Mouse (Mus musculus) limb, embryonic 14.5 days (tissue): ENCODE measurements around the gene Fam169b. TPM values are rescaled to one million over a fixed set of nuclear protein-coding genes. Genes with fewer than 3 reads are reported as not detected.

Experiments used
- ATAC-seq: fragments of 200-750 bp; cut with Nextera tagmentation; 2 replicates; pipeline ENCODE4 v1.8.0; 2017; ENCODE audit warnings: low read depth, moderate number of reproducible peaks, moderate TSS enrichment; ENCODE audit not compliant: low FRiP score
- DNase-seq: peaks from one replicate; pipeline ENCODE4 v3.0.0-alpha.2; 2015; ENCODE audit warnings: low spot score
- H3K27ac ChIP-seq: fragments of 300-500 bp; sonication (generic); replicated peaks from 2 replicates; pipeline ENCODE4 v1.5.1; 2014; ENCODE audit warnings: low read depth, mild to moderate bottlenecking, low read length, moderate library complexity, mixed read lengths
- H3K27me3 ChIP-seq: fragments of 300-500 bp; sonication (generic); 2 replicates; pipeline ENCODE4 v1.6.1; 2014; ENCODE audit warnings: low read length, mixed read lengths; ENCODE audit not compliant: control insufficient read depth, insufficient read depth
- H3K36me3 ChIP-seq: fragments of 300-500 bp; sonication (generic); 2 replicates; pipeline ENCODE4 v1.6.1; 2014; ENCODE audit warnings: mild to moderate bottlenecking, low read length, moderate library complexity, mixed read lengths; ENCODE audit not compliant: control insufficient read depth, insufficient read depth
- H3K4me1 ChIP-seq: fragments of 300-500 bp; sonication (generic); 2 replicates; pipeline ENCODE4 v1.6.1; 2014; ENCODE audit warnings: antibody characterized with exemption, low read length, mixed read lengths; ENCODE audit not compliant: control insufficient read depth, insufficient read depth
- H3K4me2 ChIP-seq: fragments of 300-500 bp; sonication (generic); replicated peaks from 2 replicates; pipeline ENCODE4 v1.6.1; 2014; ENCODE audit warnings: low read depth, mild to moderate bottlenecking, low read length, moderate library complexity; ENCODE audit not compliant: severe bottlenecking
- H3K4me3 ChIP-seq: fragments of 300-500 bp; sonication (generic); replicated peaks from 2 replicates; pipeline ENCODE4 v1.5.1; 2014; ENCODE audit warnings: low read length
- H3K9ac ChIP-seq: fragments of 300-500 bp; sonication (generic); 2 replicates; pipeline ENCODE4 v1.6.1; 2014; ENCODE audit warnings: mild to moderate bottlenecking, low read depth, low read length, moderate library complexity; ENCODE audit not compliant: severe bottlenecking
- H3K9me3 ChIP-seq: fragments of 300-500 bp; sonication (generic); 2 replicates; pipeline ENCODE4 v1.6.1; 2016; ENCODE audit warnings: low read length; ENCODE audit not compliant: control insufficient read depth
- POLR2A ChIP-seq: fragments of 200-500 bp; IDR thresholded peaks from 2 replicates; pipeline ENCODE4 v1.8.0; 2012; ENCODE audit warnings: inconsistent platforms, mild to moderate bottlenecking, moderate library complexity, borderline replicate concordance; ENCODE audit not compliant: insufficient read depth, insufficient read length; ENCODE audit errors: extremely low read depth
- WGBS: fragments of 180-500 bp; shearing (Covaris S2); extraction: QIAGEN DNeasy Blood & Tissue Kit; methylation state at CpG from one replicate; pipeline ENCODE4 v1.1.7; 2014; 5-methylcytosine and 5-hydroxymethylcytosine counted together
- polyA plus RNA-seq, 2 experiments: library from polyadenylated mRNA; depleted of rRNA in 1 of 2; stranded (reverse) in 1 of 2; unstranded in 1 of 2; fragments of >200 nt; fragmentation: Nextera tagmentation in 1 of 2; extraction: Ambion mirVana in 1 of 2; gene quantifications; 2 replicates each; pipeline versions ENCODE4 v1.2.1 to v1.2.3; 2012 to 2014

The Fam169b gene
- polyA plus RNA-seq, 2 experiments: 1.0 to 1.9 TPM

DNA sequence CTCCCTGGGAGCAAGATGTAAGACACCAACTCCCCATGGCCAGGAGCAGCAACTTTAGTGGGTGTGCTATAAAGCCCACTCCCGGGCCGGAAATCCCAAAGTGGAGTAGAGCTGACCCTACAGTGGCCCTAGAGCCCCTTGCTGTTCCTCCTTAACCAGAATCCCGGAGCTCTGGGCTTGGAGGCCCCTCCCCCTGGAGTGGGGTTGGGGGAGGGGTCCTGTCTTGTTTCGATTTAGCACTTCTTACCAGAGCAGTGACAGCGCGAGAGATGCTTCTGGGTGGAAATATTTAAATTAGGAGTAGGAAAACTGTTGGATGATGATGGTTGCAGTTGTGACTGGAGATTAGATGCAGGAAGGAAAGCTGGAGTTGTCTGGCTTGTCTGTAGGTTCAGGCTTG is 45.1 kb upstream of the Fam169b start:
- Histone ChIP-seq H3K27me3 (no peaks in the 10 kb centered on the region), H3K9me3 (no peaks in the 10 kb centered on the region), H3K36me3 (peaks cover 73% of the 10 kb centered on the region), H3K27ac (no peak overlapping the region), H3K9ac (no peak overlapping the region), H3K4me1 (peaks cover 12% of the 10 kb centered on the region; the same call in 1 of the 2 replicates), H3K4me2 (no peak overlapping the region), H3K4me3 (no peak overlapping the region)
- DNase-seq (no peak), ATAC-seq (no peak)
- TF ChIP-seq POLR2A: no peak
- 45% methylated on average over 6 of the region's 6 CpGs for WGBS

DNA sequence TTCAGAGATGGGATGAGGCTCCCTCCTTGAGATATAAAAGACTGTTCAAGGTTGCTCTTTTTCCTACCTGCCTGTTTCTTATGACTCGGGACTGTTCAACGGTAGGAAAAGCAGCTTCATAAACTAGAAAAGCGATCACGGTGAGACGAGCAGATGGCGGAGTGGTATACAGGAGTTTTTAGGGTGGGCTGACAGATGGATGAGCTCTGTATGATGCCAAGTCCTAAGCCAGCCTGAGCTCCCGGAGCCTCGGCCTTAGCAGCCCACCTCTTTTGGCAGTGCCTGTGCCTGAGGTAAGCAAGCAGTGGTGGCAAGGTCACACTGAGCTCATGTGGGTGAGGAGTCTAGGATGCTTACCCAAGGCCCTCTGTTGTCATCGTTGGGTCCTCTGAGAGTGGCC is 42.8 kb upstream of the Fam169b start:
- DNase-seq: no peak
- Histone ChIP-seq H3K4me2 (no peak overlapping the region), H3K27ac (no peak overlapping the region), H3K4me3 (no peak overlapping the region), H3K9ac (no peak overlapping the region), H3K4me1 (peaks cover 9% of the 10 kb centered on the region), H3K36me3 (peaks cover 54% of the 10 kb centered on the region), H3K27me3 (no peaks in the 10 kb centered on the region), H3K9me3 (no peaks in the 10 kb centered on the region)
- no peak for ATAC-seq
- TF ChIP-seq POLR2A: no peak
- 93% methylated on average over 9 of the region's 9 CpGs for WGBS

DNA sequence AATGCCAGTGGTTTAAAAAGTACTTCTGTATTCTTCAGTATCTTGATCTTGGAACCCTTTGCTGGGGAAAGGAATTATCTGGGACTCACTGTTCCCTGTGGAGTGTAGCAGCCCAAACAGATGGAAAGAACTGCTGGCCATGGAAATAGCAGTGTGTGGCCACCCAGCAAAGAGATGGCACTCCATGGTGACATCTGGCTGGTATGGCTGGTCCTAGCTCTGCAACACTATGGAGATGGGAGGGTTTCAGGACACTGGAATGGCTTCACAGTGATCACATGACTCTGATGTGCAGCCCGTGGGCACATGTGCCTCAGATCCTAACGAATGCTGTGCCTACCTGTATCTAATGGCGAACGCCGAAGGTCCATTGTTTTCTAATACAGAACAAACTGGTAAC is 41.1 kb upstream of the Fam169b start:
- no peak for TF ChIP-seq POLR2A
- no peak overlapping the region for H3K27ac ChIP-seq
- H3K4me1 ChIP-seq: peaks cover 9% of the 10 kb centered on the region
- no peaks in the 10 kb centered on the region for H3K27me3 ChIP-seq
- peaks cover 40% of the 10 kb centered on the region for H3K36me3 ChIP-seq
- no peak for ATAC-seq
- H3K9me3 ChIP-seq: no peaks in the 10 kb centered on the region
- H3K4me3 ChIP-seq: no peak overlapping the region
- WGBS: 88% methylated on average over 5 of the region's 5 CpGs
- H3K9ac ChIP-seq: no peak overlapping the region
- DNase-seq: no peak
- no peak overlapping the region for H3K4me2 ChIP-seq

DNA sequence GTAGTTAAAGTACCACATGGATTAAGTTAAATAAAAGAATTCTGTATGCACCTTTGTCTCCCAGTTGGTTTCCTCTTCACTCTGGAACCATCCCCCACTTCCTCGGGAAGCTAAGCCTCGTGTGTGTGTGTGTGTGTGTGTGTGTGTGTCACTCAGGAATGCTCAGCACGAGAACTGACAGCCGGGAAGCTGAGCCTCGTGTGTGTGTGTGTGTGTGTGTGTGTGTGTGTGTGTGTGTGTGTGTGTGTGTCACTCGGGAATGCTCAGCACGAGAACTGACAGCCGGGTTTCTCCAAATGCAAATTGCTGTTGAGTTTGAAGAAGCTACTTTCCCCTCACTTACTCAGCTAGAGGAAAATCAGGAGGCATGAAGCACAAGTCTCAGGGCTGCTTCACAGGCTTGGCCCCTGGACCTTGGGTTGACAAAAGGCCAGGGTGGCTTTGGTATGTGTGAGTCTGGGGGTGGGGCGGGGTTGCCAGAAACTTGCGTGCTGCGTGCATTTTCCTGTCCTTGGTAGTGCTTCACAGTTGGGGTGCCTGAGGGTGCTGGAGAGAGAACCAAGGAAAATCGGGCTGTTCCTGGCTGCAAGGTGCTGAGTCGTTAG is 39.9 kb upstream of the Fam169b start:
- no peak for ATAC-seq
- 32% methylated on average over 13 of the region's 13 CpGs for WGBS

DNA sequence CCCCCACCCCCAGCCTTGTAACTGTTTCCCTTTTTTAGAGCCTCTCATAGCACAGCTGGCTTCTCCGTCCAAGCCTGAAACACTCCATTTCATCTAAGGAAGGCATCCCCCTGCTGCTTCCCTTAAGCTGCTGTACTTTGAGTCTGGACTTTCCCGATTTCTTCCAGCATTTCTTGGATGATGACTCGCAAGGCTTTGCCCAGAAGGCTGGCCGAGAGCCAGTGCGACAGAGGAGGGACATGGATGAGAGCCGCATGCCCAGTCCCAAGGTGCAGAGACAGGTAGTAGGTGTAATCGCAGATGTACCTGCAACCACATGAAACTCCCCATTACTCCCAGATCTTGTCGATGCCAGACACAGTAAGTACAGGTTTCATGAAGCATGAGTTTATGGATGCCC is 36.8 kb upstream of the Fam169b start:
- DNase-seq: no peak
- peaks cover 4% of the 10 kb centered on the region for H3K4me1 ChIP-seq

More for the DNA sequence above, 39.9 kb upstream of the Fam169b start:
- Histone ChIP-seq H3K27me3 (no peaks in the 10 kb centered on the region), H3K4me3 (no peak overlapping the region), H3K4me1 (peaks cover 4% of the 10 kb centered on the region), H3K36me3 (peaks cover 30% of the 10 kb centered on the region), H3K9me3 (no peaks in the 10 kb centered on the region), H3K9ac (no peak overlapping the region), H3K4me2 (no peak overlapping the region), H3K27ac (peak overlapping the region; percentile 63; the same call in 1 of the 2 replicates)
- DNase-seq: peak; percentile 57
- no peak for TF ChIP-seq POLR2A

More for the DNA sequence above, 36.8 kb upstream of the Fam169b start:
- Histone ChIP-seq H3K4me2 (no peak overlapping the region), H3K9ac (no peak overlapping the region), H3K36me3 (peaks cover 2% of the 10 kb centered on the region; the same call in 1 of the 2 replicates), H3K4me3 (no peak overlapping the region), H3K27me3 (no peaks in the 10 kb centered on the region), H3K27ac (no peak overlapping the region), H3K9me3 (no peaks in the 10 kb centered on the region)
- TF ChIP-seq POLR2A: no peak
- ATAC-seq: no peak
- WGBS: 79% methylated on average over 8 of the region's 8 CpGs
